Mouse (Mus musculus) macrophage (primary cell): ENCODE measurements around the gene Homer3. TPM values are rescaled to one million over a fixed set of nuclear protein-coding genes. Genes with fewer than 3 reads are reported as not detected.
A peak's percentile ranks its signal among the peaks of the same experiment; 100 is the strongest.

Experiments used
- H3K27ac ChIP-seq: fragments of 350-480 bp; formaldehyde crosslinking; 2 replicates; pipeline ENCODE4 v1.9.0; 2021
- H3K36me3 ChIP-seq: fragments of 350-480 bp; formaldehyde crosslinking; 2 replicates; pipeline ENCODE4 v1.9.0; 2021; ENCODE audit errors: inconsistent target
- H3K4me3 ChIP-seq: fragments of 350-480 bp; formaldehyde crosslinking; 2 replicates; pipeline ENCODE4 v1.9.0; 2021; ENCODE audit errors: inconsistent target
- H3K79me2 ChIP-seq: fragments of 350-480 bp; formaldehyde crosslinking; 2 replicates; pipeline ENCODE4 v1.9.0; 2021; ENCODE audit errors: inconsistent target
- WGBS: methylation state at CpG from one replicate; pipeline ENCODE4 v1.1.7; 2026; ENCODE audit warnings: inconsistent platforms; ENCODE audit not compliant: missing documents; 5-methylcytosine and 5-hydroxymethylcytosine counted together
- polyA plus RNA-seq: library from polyadenylated mRNA; stranded (reverse); fragments of 250-400 nt; gene quantifications from 3 replicates; pipeline ENCODE4 v1.2.4, GENCODE M21; 2018; ENCODE audit warnings: inconsistent platforms

Gene Homer3
- polyA plus RNA-seq, 1 experiment from 2014 or later, result 26.3 TPM

DNA sequence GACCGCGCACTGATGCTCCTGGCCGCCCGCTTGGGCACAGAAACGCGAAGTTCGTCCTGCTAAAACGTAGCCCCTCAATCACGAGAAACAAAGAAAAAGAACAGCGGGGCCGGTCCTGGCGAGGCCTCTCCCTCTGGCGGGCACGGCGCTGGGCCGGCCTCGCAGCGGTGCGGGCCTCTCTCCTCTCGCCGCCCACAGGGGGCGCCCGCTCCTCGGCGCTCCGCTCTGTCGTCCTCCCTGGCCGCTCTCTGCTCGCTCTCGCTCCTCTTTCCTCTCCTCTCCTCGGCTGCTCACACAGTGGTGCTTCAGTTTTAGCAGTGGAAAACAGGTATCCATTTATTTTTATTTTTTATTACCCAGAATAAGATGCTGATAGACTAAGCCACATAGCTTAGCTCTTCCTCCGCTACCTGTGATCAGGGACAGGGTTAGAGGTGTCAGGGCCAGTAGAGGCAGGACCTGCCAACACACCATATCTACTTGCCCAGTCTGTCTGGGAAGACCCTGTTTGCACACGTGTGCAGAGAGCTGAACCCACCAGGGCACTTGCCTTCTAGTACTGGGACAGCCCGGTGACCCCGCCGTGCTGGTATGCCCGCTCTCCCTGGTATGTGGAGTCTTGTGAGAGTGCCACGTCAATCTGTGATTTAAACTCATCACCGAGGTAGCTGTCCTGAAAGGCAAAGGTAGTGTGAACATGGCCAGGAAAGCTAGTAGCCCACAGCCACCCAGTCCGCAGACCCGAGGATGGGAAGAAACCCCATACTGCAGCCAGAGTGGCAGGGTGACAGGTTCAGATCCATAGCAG, 49.6 kb downstream of the Homer3 start:
- no peak overlapping the region for H3K27ac ChIP-seq
- H3K4me3 ChIP-seq, result no peak overlapping the region
- WGBS, result 87% methylated on average over 41 of the region's 41 CpGs
- no peaks in the 10 kb centered on the region for H3K79me2 ChIP-seq
- H3K36me3 ChIP-seq, result peaks cover 50% of the 10 kb centered on the region

DNA sequence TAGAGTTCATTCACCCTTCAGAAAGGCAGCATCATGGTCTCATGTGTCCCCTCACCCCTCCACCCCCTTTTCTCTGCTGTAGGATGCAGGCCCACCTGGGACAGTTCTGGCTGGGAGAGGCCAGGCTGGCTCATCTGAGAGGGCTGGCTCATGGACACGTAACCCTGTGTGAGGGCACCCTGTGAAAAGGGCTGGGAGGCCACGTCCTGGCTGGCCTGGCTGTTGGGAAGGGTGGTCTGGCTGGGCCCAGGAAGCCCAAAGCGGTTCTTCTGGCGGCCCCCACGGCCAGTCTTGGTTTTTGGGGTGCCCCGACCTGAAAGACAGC, 50.2 kb downstream of the Homer3 start:
- Histone ChIP-seq H3K4me3 (no peak overlapping the region), H3K27ac (no peak overlapping the region), H3K79me2 (no peaks in the 10 kb centered on the region), H3K36me3 (peaks cover 56% of the 10 kb centered on the region)
- 95% methylated on average over 6 of the region's 6 CpGs for WGBS

DNA sequence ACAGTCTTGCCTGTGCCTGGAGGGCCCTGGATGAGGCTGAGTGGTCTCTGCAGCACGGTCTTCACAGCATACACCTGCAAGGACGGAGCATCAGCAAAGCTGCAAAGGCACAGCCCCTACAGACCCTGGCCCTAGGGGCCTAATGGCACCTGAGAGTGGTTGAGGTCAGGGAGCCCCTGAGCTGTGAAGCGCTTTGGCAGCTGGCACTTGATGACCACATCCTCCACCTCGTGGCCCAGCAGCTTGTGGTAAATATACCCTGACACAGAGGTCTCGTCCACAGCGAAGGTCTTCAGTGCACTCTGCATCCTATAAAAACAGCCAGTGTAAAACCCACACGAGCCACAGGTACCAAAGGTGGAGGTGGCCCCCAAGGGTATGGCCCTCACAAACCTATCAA, 56.3 kb downstream of the Homer3 start:
- WGBS, result 83% methylated on average over 7 of the region's 7 CpGs
- no peak overlapping the region for H3K4me3 ChIP-seq
- peaks cover 82% of the 10 kb centered on the region for H3K36me3 ChIP-seq
- no peak overlapping the region for H3K27ac ChIP-seq
- H3K79me2 ChIP-seq, result peaks cover 40% of the 10 kb centered on the region

- Histone ChIP-seq H3K27ac (no peak overlapping the region), H3K4me3 (no peak overlapping the region), H3K36me3 (peaks cover 65% of the 10 kb centered on the region), H3K79me2 (peaks cover 57% of the 10 kb centered on the region)
- 93% methylated on average over 5 of the region's 7 CpGs for WGBS
These were observed 58.0 kb downstream of the Homer3 start for GRCm38 (mm10) chr8:70340659-70341058.

GRCm38 (mm10) chr8:70342007-70342406, 59.4 kb downstream of the Homer3 start:
- Histone ChIP-seq H3K27ac (peak overlapping the region; percentile 59), H3K79me2 (peaks cover 71% of the 10 kb centered on the region), H3K36me3 (peaks cover 51% of the 10 kb centered on the region), H3K4me3 (no peak overlapping the region)
- WGBS, result 46% methylated on average over 13 of the region's 14 CpGs

GRCm38 (mm10) chr8:70343076-70343475, 60.4 kb downstream of the Homer3 start:
- Histone ChIP-seq H3K79me2 (peaks cover 81% of the 10 kb centered on the region), H3K36me3 (peaks cover 41% of the 10 kb centered on the region), H3K4me3 (no peak overlapping the region), H3K27ac (no peak overlapping the region; the same call in 1 of the 2 replicates)
- WGBS, result 94% methylated on average over 6 of the region's 7 CpGs

- WGBS, result 76% methylated on average over 6 of the region's 6 CpGs
- Histone ChIP-seq H3K27ac (no peak overlapping the region), H3K4me3 (no peak overlapping the region), H3K36me3 (peaks cover 35% of the 10 kb centered on the region), H3K79me2 (peaks cover 87% of the 10 kb centered on the region)
These were observed 61.1 kb downstream of the Homer3 start for GRCm38 (mm10) chr8:70343696-70344095.

Other genes starting within 250 kb of the Homer3 start
- 11.9 to 29.5 TPM (median 18.7 TPM) in 3 replicates for gene Mau2, start 240.1 kb upstream of the Homer3 start, polyA plus RNA-seq
- 21.0 to 34.1 TPM (median 22.9 TPM) in 3 replicates for gene Sugp1, start 240.0 kb upstream of the Homer3 start, polyA plus RNA-seq
- gene Tm6sf2, start 209.9 kb upstream of the Homer3 start, polyA plus RNA-seq, result 0.10 TPM in 1 of 3 replicates, not detected in the others
- 0.03 TPM in 1 of 3 replicates, not detected in the others for gene Hapln4, start 199.4 kb upstream of the Homer3 start, polyA plus RNA-seq
- not detected in 3 replicates for gene Ncan, start 162.0 kb upstream of the Homer3 start, polyA plus RNA-seq
- 18.4 to 44.2 TPM (median 25.7 TPM) in 3 replicates for gene Nr2c2ap, start 151.5 kb upstream of the Homer3 start, polyA plus RNA-seq
- 4.5 to 7.7 TPM (median 7.3 TPM) in 3 replicates for gene Rfxank, start 143.7 kb upstream of the Homer3 start, polyA plus RNA-seq
- gene Borcs8, start 143.3 kb upstream of the Homer3 start, polyA plus RNA-seq, result 31.7 to 53.1 TPM (median 41.2 TPM) in 3 replicates
- not detected in 3 replicates for gene Mef2b, start 143.1 kb upstream of the Homer3 start, polyA plus RNA-seq
- 11.2 to 20.0 TPM (median 16.3 TPM) in 3 replicates for gene Tmem161a, start 110.5 kb upstream of the Homer3 start, polyA plus RNA-seq
- 1.1 to 1.2 TPM (median 1.1 TPM) in 3 replicates for gene Slc25a42, start 70.5 kb upstream of the Homer3 start, polyA plus RNA-seq
- 4.7 to 13.3 TPM (median 13.0 TPM) in 3 replicates for gene Sugp2, start 48.6 kb upstream of the Homer3 start, polyA plus RNA-seq
- gene Armc6, start 48.4 kb upstream of the Homer3 start, polyA plus RNA-seq, result 1.4 to 8.6 TPM (median 4.8 TPM) in 3 replicates
- 17.5 to 26.0 TPM (median 20.5 TPM) in 3 replicates for gene Ddx49, start 19.7 kb downstream of the Homer3 start, polyA plus RNA-seq
- 78.2 to 115 TPM (median 98.8 TPM) in 3 replicates for gene Cope, start 19.7 kb downstream of the Homer3 start, polyA plus RNA-seq
- gene Cers1, start 32.9 kb downstream of the Homer3 start, polyA plus RNA-seq, result not detected in 3 replicates
- gene Gdf1, start 47.0 kb downstream of the Homer3 start, polyA plus RNA-seq, result not detected in 3 replicates
- 19.3 to 31.3 TPM (median 30.1 TPM) in 3 replicates for gene Upf1, start 70.5 kb downstream of the Homer3 start, polyA plus RNA-seq
- 0.20 to 0.42 TPM in 2 of 3 replicates, not detected in the other for gene Comp, start 90.7 kb downstream of the Homer3 start, polyA plus RNA-seq
- gene Crtc1, start 156.8 kb downstream of the Homer3 start, polyA plus RNA-seq, result 3.6 to 9.4 TPM (median 4.1 TPM) in 3 replicates
- 5.9 to 7.7 TPM (median 7.4 TPM) in 3 replicates for gene Klhl26, start 194.1 kb downstream of the Homer3 start, polyA plus RNA-seq
- not detected in 3 replicates for gene Tmem59l, start 204.5 kb downstream of the Homer3 start, polyA plus RNA-seq
- not detected in 3 replicates for gene Crlf1, start 210.3 kb downstream of the Homer3 start, polyA plus RNA-seq
- gene Rex1bd, start 223.9 kb downstream of the Homer3 start, polyA plus RNA-seq, result 37.3 to 87.0 TPM (median 75.4 TPM) in 3 replicates
- 907 to 1,116 TPM (median 1,045 TPM) in 3 replicates for gene Uba52, start 228.0 kb downstream of the Homer3 start, polyA plus RNA-seq
- 103 to 188 TPM (median 181 TPM) in 3 replicates for gene Fkbp8, start 244.9 kb downstream of the Homer3 start, polyA plus RNA-seq
- 50.0 to 80.3 TPM (median 65.4 TPM) in 3 replicates for gene Kxd1, start 245.1 kb downstream of the Homer3 start, polyA plus RNA-seq